38 mouse cellular contexts compared by ENCODE assay signal in the genomic region with DNA sequence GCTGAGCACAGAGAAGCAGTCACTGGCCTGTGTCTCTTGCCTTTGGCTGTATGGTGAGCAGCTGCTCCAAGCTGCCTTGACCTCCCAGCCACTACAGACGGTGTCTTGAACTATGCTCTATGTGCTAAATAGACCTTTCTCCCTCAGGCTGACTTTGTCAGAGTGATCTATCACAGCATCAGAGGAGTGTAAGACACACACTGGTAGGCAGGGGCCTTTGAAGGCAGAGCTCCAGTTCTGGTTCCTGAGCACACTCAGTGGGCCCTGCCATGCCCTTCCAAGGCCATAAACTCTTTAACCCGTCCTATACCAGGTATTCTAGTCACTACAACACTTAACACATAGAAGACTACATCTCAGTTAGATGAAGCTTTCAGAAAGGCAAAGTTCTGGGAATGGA. TPM values are rescaled to one million over a fixed set of nuclear protein-coding genes. Genes with fewer than 3 reads are reported as not detected.
"Had no signal": no experiment of that assay in that cellular context is flagged by ENCODE, and none has a peak within 500 bp of the region (broad histone marks: within the 10 kb centered on the region; RNA-seq: fewer than 3 reads in every experiment).

No protein-coding gene starts in this region.

- ATAC-seq: intestine, embryonic 16.5 days; liver, embryonic 12.5 days had no signal

- H3K9me3 ChIP-seq: heart, embryonic 13.5 days; heart, embryonic 15.5 days; hindbrain, embryonic 13.5 days; hindbrain, embryonic 15.5 days; limb, embryonic 13.5 days; limb, embryonic 15.5 days; liver, embryonic 12.5 days had no signal

- H3K4me1 ChIP-seq: hindbrain, embryonic 13.5 days; hindbrain, embryonic 15.5 days; limb, embryonic 13.5 days; limb, embryonic 15.5 days; liver, embryonic 12.5 days had no signal

- DNase-seq: forebrain, postnatal 0 days; gastrocnemius, postnatal 14 days; gastrocnemius, postnatal 36 days; heart, adult 11 months; heart, postnatal 14 days; heart, postnatal 36 days; kidney, adult 11 months; kidney, postnatal 10 days; kidney, postnatal 36 days; layer of hippocampus, adult 9-11 months; layer of hippocampus, postnatal 36 days; left cerebral cortex, postnatal 4 days; lung, adult 18-20 months had no signal

- H3K9ac ChIP-seq: forebrain, postnatal 0 days; heart, embryonic 15.5 days; hindbrain, embryonic 13.5 days; hindbrain, embryonic 15.5 days; limb, embryonic 13.5 days; limb, embryonic 15.5 days; liver, embryonic 12.5 days; liver, embryonic 14.5 days had no signal

- H3K36me3 ChIP-seq: liver, embryonic 12.5 days had no signal

- H3K27ac ChIP-seq: hindbrain, embryonic 13.5 days; hindbrain, embryonic 15.5 days; hindbrain, postnatal 0 days; limb, embryonic 13.5 days; limb, embryonic 15.5 days; liver, embryonic 12.5 days; liver, embryonic 14.5 days had no signal

- H3K4me2 ChIP-seq: heart, embryonic 11.5 days; heart, embryonic 13.5 days; heart, embryonic 15.5 days; hindbrain, embryonic 13.5 days; hindbrain, embryonic 15.5 days; limb, embryonic 13.5 days; limb, embryonic 15.5 days; liver, embryonic 12.5 days had no signal

- H3K4me3 ChIP-seq: heart, embryonic 13.5 days; heart, embryonic 15.5 days; hindbrain, embryonic 13.5 days; hindbrain, embryonic 15.5 days; limb, embryonic 13.5 days; limb, embryonic 15.5 days; liver, embryonic 12.5 days had no signal

- H3K27me3 ChIP-seq: heart, embryonic 15.5 days; hindbrain, embryonic 13.5 days; hindbrain, embryonic 15.5 days; limb, embryonic 13.5 days; limb, embryonic 15.5 days had no signal

RNA-seq across cellular contexts. Expression of gene Gm13090, which starts 8.0 kb away (rescaled TPM):
- total RNA-seq: forebrain, postnatal 0 days; gastrocnemius, adult 18-20 months; gastrocnemius, adult 8-10 months; gastrocnemius, postnatal 14 days; gastrocnemius, postnatal 36 days; heart, postnatal 14 days; heart, postnatal 36 days; hematopoietic stem cell, adult 5-6 weeks; hindbrain, postnatal 0 days; layer of hippocampus, adult 18-20 months; layer of hippocampus, postnatal 14 days; layer of hippocampus, postnatal 36 days; left cerebral cortex, adult 18-20 months; left cerebral cortex, adult 8-10 months; left cerebral cortex, postnatal 10 days; left cerebral cortex, postnatal 25 days; left cerebral cortex, postnatal 4 days; liver, adult 2 months had no signal
- polyA plus RNA-seq: forebrain, postnatal 0 days; gonadal fat pad, adult 2 months; heart, embryonic 13.5 days; heart, embryonic 15.5 days; hindbrain, embryonic 13.5 days; hindbrain, embryonic 15.5 days; hindbrain, postnatal 0 days; intestine, embryonic 14.5 days; intestine, embryonic 16.5 days; large intestine, adult 2 months; limb, embryonic 13.5 days; limb, embryonic 15.5 days; liver, adult 2 months; liver, embryonic 12.5 days; liver, embryonic 14.5 days; liver, embryonic 16.5 days had no signal
